ENCODE assay signal across 21 mouse cellular contexts in genomic region chrX:134366547-134366946, GRCm38 (mm10). TPM values are rescaled to one million over a fixed set of nuclear protein-coding genes. Genes with fewer than 3 reads are reported as not detected.
DNase-seq lines count a peak whose midpoint lies in the region; ATAC-seq and TF ChIP-seq lines count a peak whose summit lies in the region.
"Had no signal": no experiment of that assay in that cellular context is flagged by ENCODE, and none has a peak within 500 bp of the region (broad histone marks: within the 10 kb centered on the region; RNA-seq: fewer than 3 reads in every experiment).

No protein-coding gene starts in this region.

- H3K4me2 ChIP-seq in lung, embryonic 16.5 days (ENCODE audit: low read depth, low read length) = no peak overlapping the region
- H3K4me2 ChIP-seq: embryonic facial prominence, embryonic 12.5 days; forebrain, embryonic 13.5 days; forebrain, embryonic 15.5 days had no signal

- peak; percentile 36 for DNase-seq in heart, adult 11 months
- DNase-seq in heart, postnatal 25 days (ENCODE audit: low spot score) = no peak
- no peak for DNase-seq in lung, postnatal 25 days (ENCODE audit: low spot score)
- peak; percentile 1 for DNase-seq in lung, postnatal 10 days
- no peak for DNase-seq in lung, adult 2 months
- DNase-seq in cerebellum, adult 9-11 months = no peak
- DNase-seq: adrenal gland, adult 2 months; adrenal gland, postnatal 10 days; adrenal gland, postnatal 25 days; B cell, adult 2 months; cerebellum, adult 11 months; cerebellum, adult 18-20 months; cerebellum, adult 8-10 months; cerebellum, postnatal 10 days; cerebellum, postnatal 25 days had no signal

- no peak overlapping the region for H3K9ac ChIP-seq in lung, embryonic 16.5 days (ENCODE audit: low read length)
- H3K9ac ChIP-seq: embryonic facial prominence, embryonic 12.5 days; forebrain, embryonic 13.5 days; forebrain, embryonic 15.5 days had no signal

- H3K27ac ChIP-seq in lung, embryonic 16.5 days (ENCODE audit: low read length) = no peak overlapping the region
- H3K27ac ChIP-seq: embryonic facial prominence, embryonic 10.5 days; embryonic facial prominence, embryonic 12.5 days; forebrain, embryonic 13.5 days; forebrain, embryonic 15.5 days had no signal

- no peaks in the 10 kb centered on the region for H3K27me3 ChIP-seq in lung, embryonic 16.5 days (ENCODE audit: control insufficient read depth, insufficient read depth, low read depth, low read length)
- H3K27me3 ChIP-seq: embryonic facial prominence, embryonic 12.5 days; forebrain, embryonic 13.5 days; forebrain, embryonic 15.5 days had no signal

- H3K4me3 ChIP-seq in lung, embryonic 16.5 days (ENCODE audit: low read length) = no peak overlapping the region
- H3K4me3 ChIP-seq in lung, adult 2 months (replicated peaks; ENCODE audit: extremely low read depth, low read depth, low read length) = no peak overlapping the region
- H3K4me3 ChIP-seq: embryonic facial prominence, embryonic 10.5 days; embryonic facial prominence, embryonic 12.5 days; forebrain, embryonic 13.5 days; forebrain, embryonic 15.5 days had no signal

- 68% methylated on average over 3 of the region's 3 CpGs for WGBS in lung, embryonic 16.5 days
- WGBS in lung, adult 2 months = 79% methylated on average over 3 of the region's 3 CpGs

- no peaks in the 10 kb centered on the region for H3K9me3 ChIP-seq in lung, embryonic 16.5 days (ENCODE audit: control insufficient read depth, low read length)
- H3K9me3 ChIP-seq: embryonic facial prominence, embryonic 10.5 days; embryonic facial prominence, embryonic 12.5 days; forebrain, embryonic 13.5 days; forebrain, embryonic 15.5 days had no signal

- H3K36me3 ChIP-seq in lung, embryonic 16.5 days (ENCODE audit: control insufficient read depth, insufficient read depth, low read length) = 0 out of 2 replicates have a peak, but pooled peaks cover 2% of the 10 kb centered on the region
- H3K36me3 ChIP-seq: embryonic facial prominence, embryonic 12.5 days; forebrain, embryonic 15.5 days had no signal

- no peak for TF ChIP-seq POLR2A in lung, adult 2 months (IDR thresholded peaks at IDR 0.05; ENCODE audit: borderline replicate concordance, extremely low read depth, low read depth, low read length)

- TF ChIP-seq CTCF in lung, adult 2 months (IDR thresholded peaks at IDR 0.05; ENCODE audit: insufficient read depth, low read length) = no peak

- intact Hi-C loops in heart, postnatal 25 days (cut with DNase I) = no loop called here

- ATAC-seq in lung, embryonic 16.5 days (ENCODE audit: low read depth) = peak; percentile 73
- ATAC-seq: CD4-positive, CD25-positive, alpha-beta regulatory T cell, adult 4 months; forebrain, embryonic 13.5 days; forebrain, embryonic 15.5 days had no signal

- no peaks in the 10 kb centered on the region for H3K4me1 ChIP-seq in lung, embryonic 16.5 days (replicated peaks; ENCODE audit: control insufficient read depth, insufficient read depth, low read length)
- H3K4me1 ChIP-seq in lung, adult 2 months (ENCODE audit: control insufficient read depth, insufficient read depth, low read length) = no peaks in the 10 kb centered on the region
- H3K4me1 ChIP-seq: embryonic facial prominence, embryonic 10.5 days; embryonic facial prominence, embryonic 12.5 days; forebrain, embryonic 13.5 days; forebrain, embryonic 15.5 days had no signal

RNA-seq across cellular contexts. Expression of gene Drp2, which starts 37.8 kb away (rescaled TPM):
- total RNA-seq in heart, postnatal 25 days (2021) = under 1 TPM; 0.08 to 0.39 TPM
- polyA plus RNA-seq in lung, embryonic 16.5 days (2015; fragmentation: Nextera tagmentation; extraction: Ambion mirVana) = 0.40 and 0.41 TPM in 2 replicates
- 0.24 and 0.75 TPM in 2 replicates for polyA plus RNA-seq in lung, adult 2 months (2012; rRNA removed)
- polyA plus RNA-seq: CD4-positive, CD25-positive, alpha-beta regulatory T cell, adult 4 months had no signal

RNA-seq across cellular contexts. Expression of gene Cenpi, which starts 58.7 kb away (rescaled TPM):
- under 1 TPM; 0.48 to 0.55 TPM for total RNA-seq in heart, postnatal 25 days (2021)
- 29.5 and 34.5 TPM in 2 replicates for polyA plus RNA-seq in lung, embryonic 16.5 days (2015; fragmentation: Nextera tagmentation; extraction: Ambion mirVana)
- 0.12 and 0.32 TPM in 2 replicates for polyA plus RNA-seq in lung, adult 2 months (2012; rRNA removed)

Comparison
In these comparisons a context has a peak if more than half of its experiments do, and no peak if none do; other contexts are left out.
1. DNase-seq: peak in heart, adult 11 months (single experiment) and lung, postnatal 10 days (single experiment); none in heart, postnatal 25 days (single experiment), lung, postnatal 25 days (single experiment), lung, adult 2 months (single experiment) and cerebellum, adult 9-11 months (single experiment).
2. RNA of gene Cenpi, which starts 58.7 kb away (polyA plus RNA-seq): 29.5 to 34.5 TPM in lung, embryonic 16.5 days; 0.12 to 0.32 TPM in lung, adult 2 months; every median in the first group is over 10 times any median in the second.